Mouse (Mus musculus): ENCODE results near the gene Sln.

The Sln gene

DNA sequence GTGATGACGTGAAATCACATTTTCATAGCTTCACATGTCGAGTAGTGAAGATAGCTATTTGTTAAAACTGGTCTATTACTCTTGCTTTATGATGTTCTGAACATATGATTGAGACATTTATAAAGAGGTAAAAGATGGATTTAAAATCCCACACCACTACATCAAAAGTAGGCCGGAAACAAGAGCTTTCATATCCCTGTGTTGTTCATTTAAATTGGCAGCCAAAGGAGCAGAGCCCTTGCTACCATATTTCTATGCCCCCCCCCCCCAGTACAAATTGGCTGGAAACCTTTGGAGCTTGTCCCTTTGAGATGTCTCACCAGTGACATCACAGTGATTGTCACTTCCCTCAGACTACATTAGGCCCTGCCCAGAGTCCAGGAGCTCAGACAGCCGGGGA is at the start of gene Sln:
TSS of gene Sln (plus strand) at position 301 of the 400 bp plus-strand sequence.
- DNase-seq: no peak

GRCm38 (mm10) chr9:53802921-53803320 is 47.0 kb upstream of the Sln start:
- DNase-seq: no peak

- no peak for DNase-seq
These were observed 43.4 kb upstream of the Sln start for GRCm38 (mm10) chr9:53806496-53807086.

GRCm38 (mm10) chr9:53813418-53813817 is 36.5 kb upstream of the Sln start:
- DNase-seq: no peak

- peak; percentile 21 for DNase-seq
These were observed 31.2 kb upstream of the Sln start for GRCm38 (mm10) chr9:53818760-53819159.

- no peak for DNase-seq
These were observed 24.6 kb upstream of the Sln start for GRCm38 (mm10) chr9:53825318-53825717.

- peak; percentile 41 for DNase-seq
These were observed 20.7 kb upstream of the Sln start for GRCm38 (mm10) chr9:53829081-53829865.

DNA sequence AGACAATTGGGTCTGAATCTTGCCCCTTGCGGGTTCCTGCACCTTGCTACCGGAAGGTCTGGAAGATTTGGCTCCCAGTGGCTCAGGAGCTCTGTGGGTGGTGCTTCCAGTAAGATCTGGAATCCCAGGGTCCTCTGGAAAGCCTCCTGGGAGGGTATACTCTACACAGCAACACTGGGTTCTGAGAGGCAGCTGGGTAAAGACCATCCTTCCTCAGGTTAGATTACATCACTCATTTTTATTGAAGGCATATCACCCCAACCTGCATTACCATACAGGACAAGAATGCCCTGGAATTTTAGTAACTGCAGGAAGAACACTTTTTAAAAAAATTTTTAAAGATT is 20.1 kb upstream of the Sln start:
- DNase-seq: no peak

DNA sequence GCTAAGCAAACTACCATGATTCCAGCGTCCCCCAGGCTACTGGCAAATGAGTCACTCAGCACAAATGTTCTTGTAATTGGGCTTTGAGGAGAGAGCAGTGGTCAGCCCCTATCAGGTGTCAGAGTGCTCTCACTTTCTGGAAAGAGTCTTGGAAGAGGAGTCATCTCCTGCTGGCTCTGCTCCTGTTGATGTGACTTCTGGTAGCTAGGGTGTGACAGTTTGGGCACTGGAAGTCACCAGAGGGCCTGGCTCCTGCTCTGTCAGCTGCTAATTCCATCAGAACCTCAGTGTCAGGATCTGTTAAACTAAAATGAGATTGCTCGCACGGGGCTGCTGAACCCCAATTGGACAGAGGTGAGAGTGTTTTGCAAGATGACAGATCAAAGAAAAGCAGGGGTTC is 14.9 kb upstream of the Sln start:
- DNase-seq: no peak

GRCm38 (mm10) chr9:53835976-53836375 is 14.0 kb upstream of the Sln start:
- DNase-seq: no peak

GRCm38 (mm10) chr9:53838816-53839215 is 11.1 kb upstream of the Sln start:
- no peak for DNase-seq

- no peak for DNase-seq
These were observed 1.4 kb upstream of the Sln start for GRCm38 (mm10) chr9:53848548-53848947.

GRCm38 (mm10) chr9:53852158-53852557 is 2.2 kb downstream of the Sln start:
- no peak for DNase-seq

DNA sequence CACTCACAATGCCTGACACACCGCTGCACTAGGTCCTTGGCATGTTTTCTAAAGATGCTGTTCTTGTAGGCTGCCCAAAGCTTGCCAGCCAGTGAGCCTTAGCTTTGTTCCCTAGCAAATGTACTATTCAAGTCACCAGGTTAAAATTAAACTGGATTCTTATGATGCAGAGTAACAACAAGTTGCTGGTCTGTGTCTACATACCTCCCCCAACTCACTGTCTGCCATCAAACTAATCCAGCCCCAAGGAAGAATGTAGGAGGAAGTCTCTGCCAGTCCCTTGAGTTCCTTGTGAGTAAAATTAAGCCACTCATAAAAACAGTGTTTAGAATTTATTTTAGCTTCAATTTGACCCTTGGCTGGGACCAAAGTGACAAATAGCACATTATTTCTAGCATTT is 3.7 kb downstream of the Sln start:
- no peak for DNase-seq

DNA sequence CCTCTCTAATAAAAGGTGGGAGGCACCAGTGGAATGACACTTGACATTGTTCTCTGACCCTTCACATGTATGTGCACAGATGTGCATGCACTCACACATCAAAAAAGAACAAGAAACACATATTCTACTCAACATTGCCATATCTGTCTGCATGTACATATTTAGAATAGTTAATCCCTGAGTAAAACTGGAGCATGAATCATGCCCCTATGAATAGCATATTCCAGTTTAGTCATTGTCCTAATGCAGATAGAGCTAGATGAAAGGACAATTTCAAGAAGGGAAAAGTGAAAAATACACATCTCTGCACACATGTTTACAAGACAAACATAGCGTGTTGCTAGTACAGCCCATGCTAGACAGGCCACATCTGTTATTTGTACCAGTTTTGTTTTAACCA is 4.6 kb downstream of the Sln start:
- no peak for DNase-seq

- DNase-seq: no peak
These were observed 7.9 kb downstream of the Sln start for GRCm38 (mm10) chr9:53857864-53858263.

DNA sequence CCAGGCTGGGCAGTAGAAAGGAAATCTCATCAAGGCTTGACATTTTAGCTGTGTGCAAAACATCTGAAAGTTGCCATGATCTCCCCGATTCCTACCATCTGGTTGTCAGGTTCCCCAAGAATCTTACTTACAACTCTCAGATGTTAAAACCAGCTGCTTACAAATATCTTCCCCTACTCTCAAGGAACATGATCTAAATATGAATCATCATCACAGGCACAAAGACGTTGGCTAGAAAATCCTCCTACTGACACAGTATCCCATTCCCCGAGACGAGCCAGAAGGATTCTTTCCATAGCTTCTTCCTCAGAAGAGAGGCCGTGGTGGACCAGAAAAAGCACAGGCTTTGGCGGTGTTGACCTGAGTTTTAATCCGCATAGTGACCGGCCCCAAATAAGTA is 23.3 kb downstream of the Sln start:
- DNase-seq: no peak

DNA sequence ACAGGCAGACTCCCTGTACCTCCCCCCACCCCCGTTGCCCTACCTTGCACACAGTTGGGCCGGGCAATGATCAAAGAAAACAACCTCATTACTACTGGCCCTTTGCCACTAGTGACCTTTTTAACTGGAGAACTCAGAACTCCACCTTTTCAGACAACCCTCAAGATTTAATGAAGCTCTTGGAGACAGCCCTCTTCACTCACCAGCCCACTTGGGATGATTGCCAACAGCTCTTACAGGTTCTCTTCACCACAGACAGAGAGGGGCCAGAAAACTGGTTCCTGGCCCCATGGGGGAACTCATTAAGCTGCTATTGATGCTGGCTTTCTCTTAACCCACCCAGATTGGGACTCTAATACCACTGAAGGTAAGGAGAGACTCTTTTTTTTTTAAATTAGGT is 27.5 kb downstream of the Sln start:
- DNase-seq: no peak

- no peak for DNase-seq
These were observed 33.8 kb downstream of the Sln start for GRCm38 (mm10) chr9:53883588-53884280.

DNA sequence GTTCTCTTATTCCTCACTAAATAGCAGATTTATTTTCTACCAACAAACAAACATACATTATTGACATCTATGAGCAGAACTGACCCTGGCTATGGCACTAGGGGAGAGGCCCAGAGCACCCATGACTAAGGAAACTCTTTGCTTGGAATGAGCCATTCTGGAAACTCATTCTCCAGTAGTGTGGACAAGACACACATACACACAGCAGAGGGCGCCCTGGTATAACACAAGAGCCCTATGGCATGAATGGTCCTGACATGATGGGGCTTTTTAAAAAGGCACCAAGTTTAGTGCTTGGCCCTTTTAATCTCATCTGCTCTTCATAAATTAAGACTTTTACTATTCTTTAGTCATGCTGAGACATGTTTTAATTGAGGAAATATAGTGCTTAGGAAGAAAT is 40.1 kb downstream of the Sln start:
- DNase-seq: peak; percentile 31

GRCm38 (mm10) chr9:53895827-53896226 is 45.9 kb downstream of the Sln start:
- DNase-seq: no peak

GRCm38 (mm10) chr9:53899836-53900235 is 49.9 kb downstream of the Sln start:
- DNase-seq: no peak

- DNase-seq: no peak
These were observed 53.4 kb downstream of the Sln start for GRCm38 (mm10) chr9:53903215-53903842.

Measured in cerebellum, adult 8-10 months (tissue).